Mouse (Mus musculus): Measurements from ENCODE around the gene Prkg1.
A peak's percentile ranks its signal among the peaks of the same experiment; 100 is the strongest.

Gene Prkg1

DNA sequence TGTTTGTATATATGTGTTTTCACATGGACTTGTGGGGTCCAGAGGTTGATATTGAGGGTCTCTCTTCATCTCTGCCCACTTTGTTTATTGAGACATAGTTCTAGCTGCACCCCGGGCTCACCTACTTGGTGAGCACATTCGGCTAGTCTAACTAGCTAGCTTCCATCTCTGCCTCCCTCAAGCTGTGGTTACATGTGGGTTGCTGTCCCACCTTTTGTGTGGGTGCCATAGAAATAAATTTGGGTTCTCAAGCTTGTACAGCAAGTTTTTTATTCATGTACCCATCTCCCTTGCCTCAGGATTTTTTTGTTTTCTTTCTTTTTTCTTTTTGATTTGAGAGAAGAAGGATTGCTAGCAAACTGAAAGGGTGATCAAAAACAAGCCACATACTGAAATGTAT is 617.4 kb downstream of the Prkg1 start:
- no peak for DNase-seq (ENCODE audit: low spot score)

DNA sequence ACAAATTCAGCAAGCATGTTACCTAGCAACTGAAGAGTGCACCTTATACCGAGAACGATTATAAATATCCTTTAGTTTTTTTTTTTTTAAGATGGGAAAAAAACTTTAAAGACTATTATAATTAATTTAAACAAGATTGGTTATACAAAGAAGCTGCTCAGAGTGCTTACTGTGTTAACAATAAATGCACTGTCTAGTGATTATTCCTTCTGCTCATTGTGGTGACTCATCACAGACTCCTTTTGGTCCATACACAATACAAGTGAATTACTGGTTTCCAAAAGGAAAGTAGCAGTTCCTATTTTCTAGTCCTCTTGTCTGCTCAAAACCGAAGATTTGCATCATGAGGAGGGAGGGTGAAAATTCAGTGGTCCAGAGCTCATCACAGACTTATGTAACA is 618.7 kb downstream of the Prkg1 start:
- no peak for DNase-seq (ENCODE audit: low spot score)

DNA sequence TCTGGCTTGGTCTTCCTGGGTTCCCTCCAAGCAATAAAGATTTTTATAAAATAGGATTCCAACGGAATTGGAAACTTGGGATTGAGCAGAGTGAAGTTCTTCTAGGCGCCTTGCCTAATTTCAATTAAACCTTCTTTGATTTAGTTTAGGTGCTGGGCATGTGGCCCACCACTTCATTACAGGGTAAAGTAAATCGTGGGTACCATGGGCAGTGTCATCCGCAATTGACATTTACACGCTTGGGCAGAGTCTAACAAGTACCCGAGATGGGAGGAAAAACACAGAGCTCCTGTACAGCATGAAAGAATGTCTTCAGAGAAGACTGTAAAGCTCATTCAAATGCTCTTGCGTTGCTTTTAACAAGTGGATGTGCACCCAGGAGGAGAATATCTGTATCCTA is 622.9 kb downstream of the Prkg1 start:
- no peak for DNase-seq (ENCODE audit: low spot score)

DNA sequence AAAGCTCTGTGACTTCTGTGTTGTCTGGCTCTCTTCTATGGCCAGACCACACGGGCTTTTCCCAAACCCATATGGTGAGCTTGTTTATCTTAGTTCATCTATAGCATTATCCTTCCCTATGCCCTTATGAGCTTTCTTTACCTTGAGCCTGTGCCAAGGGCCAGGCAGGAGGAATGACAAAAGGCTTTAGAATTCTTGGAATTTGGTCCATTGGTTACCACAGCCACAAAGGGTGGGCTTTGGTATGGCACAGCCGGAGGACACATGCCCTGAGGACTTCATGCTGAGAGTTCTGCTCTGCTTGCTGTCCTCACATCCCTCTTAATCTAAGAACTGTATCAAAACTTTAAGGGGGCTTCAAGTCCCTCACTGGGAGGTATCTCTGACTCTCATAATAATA is 628.5 kb downstream of the Prkg1 start:
- no peak for DNase-seq (ENCODE audit: low spot score)

DNA sequence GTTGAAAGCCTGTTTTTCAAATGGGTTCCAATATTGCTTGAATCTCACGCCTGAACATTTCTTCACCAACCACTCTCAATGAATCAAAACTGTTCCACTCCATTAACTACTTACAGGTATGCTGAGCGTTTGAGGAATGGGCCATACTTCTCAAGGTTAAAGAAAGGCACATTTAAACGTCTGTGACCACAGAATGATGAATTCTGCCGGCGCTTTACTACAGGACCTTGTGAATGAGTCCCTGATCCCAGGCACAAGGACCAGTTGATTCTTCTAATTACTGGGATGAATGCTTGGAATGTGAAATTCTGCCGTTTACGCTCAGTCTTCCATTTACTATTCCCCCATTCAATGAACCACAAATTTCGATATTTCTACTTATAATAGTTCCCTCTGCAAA is 632.2 kb downstream of the Prkg1 start:
- no peak for DNase-seq (ENCODE audit: low spot score)

DNA sequence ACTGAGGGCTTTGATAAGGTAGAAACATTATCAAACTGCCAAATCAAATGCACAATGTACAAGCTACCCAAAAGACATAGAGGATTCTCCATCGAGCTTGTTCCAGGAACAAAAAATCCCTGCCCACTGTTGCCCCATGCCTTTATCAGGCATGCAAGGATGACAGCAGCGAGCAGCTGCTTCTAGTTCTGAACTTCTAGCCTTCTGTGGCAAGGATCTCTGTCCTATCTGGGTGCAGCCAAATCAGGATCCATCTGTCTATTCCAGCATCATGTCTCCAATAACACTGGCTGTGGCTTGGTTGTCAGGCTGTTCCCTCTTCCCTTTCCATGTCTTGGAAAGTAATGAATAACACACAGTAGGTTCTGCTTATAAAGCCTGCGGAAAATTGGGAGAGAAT is 640.2 kb downstream of the Prkg1 start:
- DNase-seq (ENCODE audit: low spot score): no peak

DNA sequence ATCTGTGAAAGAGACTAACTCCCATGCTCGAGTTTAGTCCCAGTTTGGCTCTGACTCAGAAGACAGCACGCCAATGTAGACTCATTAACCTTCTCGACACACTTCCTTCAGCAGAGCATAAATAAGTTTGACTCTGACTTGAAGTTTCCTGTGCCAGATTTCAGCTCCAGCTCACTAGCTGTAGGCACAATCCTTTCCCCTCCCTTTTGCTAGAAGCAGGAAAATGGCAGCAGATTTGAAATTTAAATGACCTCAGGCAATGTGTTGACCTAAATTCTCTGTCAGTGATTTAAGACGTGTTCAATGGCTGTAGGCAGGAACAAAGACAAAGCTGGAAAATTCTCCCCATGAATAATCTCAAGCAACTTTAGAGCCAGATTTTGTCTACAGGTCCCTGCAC is 650.1 kb downstream of the Prkg1 start:
- DNase-seq (ENCODE audit: low spot score): no peak

DNA sequence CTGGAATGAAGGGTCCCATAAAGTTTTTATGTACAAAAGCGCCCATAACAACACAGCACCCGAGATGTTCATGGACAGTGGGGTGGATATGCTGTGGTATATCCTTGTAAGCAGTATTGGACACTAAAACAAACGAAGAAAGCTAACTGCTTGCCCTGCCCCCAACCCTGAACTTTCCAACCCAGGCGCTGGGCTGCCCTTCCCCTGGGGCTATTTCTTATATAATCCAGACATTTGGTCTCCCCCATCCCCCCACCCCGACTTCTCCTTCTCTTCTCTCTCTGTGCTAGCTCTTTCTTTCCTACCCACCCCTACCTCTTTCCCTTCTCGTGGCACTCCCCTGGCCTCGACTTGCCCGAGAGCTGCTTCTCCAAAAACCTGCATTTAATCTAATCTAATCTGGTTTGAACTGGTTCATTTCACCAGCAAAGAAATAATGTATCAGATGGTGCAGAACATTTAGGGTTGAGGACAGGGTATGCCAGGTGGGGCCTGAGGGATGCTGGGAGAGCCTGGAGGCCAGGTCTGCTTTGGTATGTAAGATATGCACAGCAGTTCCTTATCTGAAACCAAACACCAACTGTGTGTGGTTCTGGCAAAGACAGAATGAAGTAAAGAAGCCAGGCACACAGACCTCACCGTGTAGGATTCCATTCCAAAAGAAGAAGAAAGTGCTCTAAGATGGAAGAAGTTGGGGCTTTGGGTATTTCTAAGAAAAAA is 657.8 kb downstream of the Prkg1 start:
- no peak for DNase-seq (ENCODE audit: low spot score)

DNA sequence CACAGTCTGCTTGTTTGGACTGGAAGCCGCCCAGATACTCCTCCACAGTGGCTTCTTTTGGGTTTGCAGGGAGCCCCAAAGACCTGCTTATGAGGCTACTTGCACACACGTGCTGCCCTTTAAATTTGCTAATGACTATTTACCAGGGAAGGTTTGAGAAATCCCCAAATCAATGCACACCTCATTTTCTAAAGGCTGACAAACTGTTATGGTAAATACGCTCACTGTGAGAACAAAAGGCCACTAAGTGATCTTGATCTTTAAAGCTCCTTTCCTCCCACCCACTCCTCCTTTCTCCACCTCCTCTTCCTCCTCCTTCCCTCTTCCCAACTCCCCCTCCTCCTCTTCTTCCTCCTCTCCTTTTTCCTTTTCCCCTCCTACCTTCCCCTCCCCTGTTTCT is 658.8 kb downstream of the Prkg1 start:
- DNase-seq (ENCODE audit: low spot score): no peak

DNA sequence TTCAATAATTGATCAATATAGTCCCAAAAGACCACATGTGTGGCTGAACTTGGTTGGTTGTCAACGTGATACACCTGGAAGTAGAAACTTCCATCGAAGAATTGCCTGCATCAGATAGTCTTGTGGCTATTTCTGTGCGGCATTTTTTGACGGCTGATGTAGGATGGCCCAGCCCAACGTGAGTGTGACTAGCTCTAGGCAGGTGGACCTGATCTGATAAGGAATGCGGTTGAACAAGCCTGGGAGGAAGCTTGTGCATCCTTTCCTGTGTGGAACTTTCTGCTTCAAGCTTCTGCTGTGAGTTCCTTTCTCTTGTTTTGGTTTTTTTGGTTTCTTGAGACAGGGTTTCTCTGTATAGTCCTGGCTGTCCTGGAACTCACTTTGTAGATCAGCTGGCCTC is 660.1 kb downstream of the Prkg1 start:
- no peak for DNase-seq (ENCODE audit: low spot score)

DNA sequence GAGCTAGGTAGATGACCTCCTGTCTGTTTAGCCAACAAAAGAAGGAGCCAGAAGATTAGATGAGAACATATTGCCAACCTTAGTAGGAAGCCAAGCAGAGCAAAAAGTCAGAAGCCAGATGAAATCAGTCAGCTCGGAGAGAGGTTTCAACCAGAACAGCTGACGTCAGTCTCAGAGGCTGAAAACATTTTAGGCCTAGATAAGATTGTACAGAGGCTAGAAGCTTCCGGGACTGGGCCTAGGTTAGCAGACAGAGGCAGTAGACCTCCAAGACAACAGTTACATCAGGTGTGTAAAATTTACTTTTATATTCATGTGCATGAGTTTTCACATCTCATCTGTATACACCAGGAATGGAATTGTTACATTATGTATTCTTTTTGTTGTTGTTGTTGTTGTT is 665.5 kb downstream of the Prkg1 start:
- no peak for DNase-seq (ENCODE audit: low spot score)

DNA sequence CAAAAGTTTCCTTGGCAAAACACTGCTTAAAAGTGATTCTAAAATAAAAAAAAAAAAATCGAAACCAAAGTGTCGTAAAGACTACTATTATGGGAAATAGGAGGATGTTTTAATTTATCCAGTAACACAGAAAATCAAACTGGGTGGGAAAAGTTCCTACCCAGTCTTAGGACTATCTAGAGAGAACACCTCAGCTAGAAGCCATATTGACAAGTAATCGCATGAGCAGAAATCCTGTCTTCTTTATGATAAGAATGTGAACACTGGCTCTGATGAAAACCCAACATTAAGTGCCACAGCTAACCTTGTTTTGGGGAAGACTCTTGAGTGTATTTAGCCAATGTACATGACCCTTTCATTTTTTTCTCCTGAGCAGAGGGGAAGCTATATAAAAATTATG is 667.0 kb downstream of the Prkg1 start:
- DNase-seq (ENCODE audit: low spot score): no peak

DNA sequence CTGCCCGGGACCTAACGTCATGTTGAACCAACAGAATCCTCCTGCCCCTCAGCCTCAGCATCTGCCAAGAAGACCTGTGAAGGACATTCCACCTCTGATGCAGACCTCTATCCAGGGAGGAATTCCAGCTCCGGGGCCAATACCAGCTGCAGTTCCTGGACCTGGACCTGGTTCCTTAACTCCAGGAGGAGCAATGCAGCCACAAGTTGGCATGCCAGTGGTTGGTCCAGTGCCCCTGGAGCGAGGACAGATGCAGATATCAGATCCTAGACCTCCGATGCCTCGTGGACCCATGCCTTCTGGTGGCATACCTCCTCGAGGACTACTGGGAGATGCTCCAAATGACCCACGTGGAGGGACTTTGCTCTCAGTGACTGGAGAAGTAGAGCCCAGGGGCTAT is 681.1 kb downstream of the Prkg1 start:
- no peak for DNase-seq (ENCODE audit: low spot score)

DNA sequence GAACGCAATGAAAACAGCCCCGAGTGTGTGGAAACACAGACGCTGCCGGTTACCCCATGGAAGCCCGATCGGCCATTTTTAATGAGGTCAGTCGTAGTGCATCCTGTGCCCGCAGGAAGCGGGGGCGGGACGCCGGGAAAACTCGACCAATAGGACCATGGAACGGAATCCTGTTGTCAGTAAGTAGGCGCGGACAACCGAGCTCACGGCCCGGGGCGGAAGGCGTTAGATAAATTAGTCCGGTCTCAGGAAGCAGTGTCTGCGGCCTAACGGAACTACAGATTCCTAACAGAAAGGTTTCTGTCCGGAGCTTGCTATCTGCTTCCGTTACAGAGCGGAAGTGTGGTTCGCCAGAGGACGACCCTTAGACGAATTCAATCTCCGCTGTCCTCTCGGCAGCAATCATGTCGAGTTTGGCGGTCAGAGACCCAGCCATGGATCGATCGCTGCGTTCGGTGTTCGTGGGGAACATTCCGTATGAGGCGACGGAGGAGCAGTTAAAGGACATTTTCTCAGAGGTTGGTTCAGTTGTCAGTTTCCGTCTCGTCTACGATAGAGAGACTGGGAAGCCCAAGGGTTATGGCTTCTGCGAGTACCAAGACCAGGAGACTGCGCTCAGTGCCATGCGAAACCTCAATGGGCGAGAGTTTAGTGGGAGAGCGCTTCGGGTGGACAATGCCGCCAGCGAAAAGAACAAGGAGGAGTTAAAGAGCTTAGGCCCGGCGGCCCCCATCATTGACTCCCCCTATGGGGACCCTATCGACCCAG is 682.0 kb downstream of the Prkg1 start, which contains the start of gene Cstf2t:
Gene Cstf2t, plus strand, starts transcription at position 176 of the 768 bp plus-strand sequence.
- peak; percentile 98 for DNase-seq (ENCODE audit: low spot score)

DNA sequence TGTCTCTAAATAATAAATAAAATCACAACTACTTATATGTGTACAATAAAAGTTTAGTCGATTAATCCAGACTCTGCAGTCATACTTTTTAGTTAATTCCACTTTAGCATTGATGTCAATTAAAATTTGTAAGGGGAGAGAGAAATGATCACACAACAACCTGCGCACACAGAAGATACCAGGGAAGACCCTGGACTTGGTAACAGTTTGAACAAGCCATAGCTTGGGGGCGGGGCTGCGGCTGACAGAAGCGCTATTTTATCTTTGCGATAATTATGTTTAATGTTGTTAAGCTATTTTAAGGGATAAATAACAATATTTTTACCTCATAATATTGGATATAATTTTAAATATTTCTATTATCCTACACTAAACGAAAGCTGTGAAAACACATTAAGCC is 682.6 kb downstream of the Prkg1 start:
- no peak for DNase-seq (ENCODE audit: low spot score)

DNA sequence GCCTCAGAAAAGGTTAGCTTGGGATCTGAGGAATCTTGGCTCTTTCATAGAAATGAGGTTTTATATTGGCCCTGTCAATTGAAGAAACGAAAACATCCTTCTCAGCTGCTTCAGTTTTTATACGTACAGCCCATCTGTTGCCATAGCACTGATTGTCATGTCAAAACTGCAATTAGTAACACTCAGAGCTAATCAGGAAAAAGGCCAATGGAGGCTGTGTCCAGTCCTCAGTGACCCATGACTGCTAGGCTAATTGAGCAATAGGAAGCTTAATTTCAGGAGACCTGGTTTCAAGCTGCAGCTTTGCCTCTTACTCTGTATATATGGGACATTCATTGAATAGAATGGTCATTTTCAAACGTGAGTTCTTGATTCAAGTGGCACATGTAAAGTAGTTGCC is 686.6 kb downstream of the Prkg1 start:
- no peak for DNase-seq (ENCODE audit: low spot score)

DNA sequence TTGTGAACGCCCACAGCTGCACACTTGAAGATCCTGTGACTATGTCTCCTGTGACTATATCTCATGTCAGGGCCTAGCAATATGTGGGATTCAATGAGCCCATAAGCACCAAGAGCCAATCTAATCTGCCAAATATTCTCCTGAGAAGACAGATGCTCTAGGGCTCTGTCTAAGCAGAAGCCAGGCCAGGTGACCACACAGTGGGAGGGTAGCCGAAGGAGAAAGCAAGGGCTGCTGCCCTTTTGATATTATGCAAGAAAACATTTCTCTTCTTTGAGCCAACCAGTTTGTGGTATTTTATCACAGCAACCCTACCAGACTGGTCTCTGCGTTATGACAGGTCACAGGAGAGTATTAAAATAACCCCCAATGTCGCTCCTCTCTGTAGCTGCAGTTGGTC is 688.7 kb downstream of the Prkg1 start:
- no peak for DNase-seq (ENCODE audit: low spot score)

DNA sequence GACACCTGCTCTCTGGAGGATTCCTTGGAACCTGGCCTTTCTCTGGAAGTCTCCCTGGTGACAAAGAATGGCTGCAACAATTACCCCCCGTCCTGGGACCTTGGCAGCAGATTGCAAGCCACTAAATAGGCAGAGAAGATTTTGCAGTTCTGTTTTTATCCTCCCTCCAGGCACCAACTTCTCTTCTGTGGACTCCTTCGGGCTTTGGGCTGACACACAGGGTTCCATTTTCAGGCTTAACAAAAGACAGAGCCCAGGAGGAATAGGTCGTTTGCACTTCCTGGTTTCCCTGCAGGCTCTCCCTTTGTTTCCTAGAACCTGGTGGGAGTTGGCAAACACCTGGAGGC is 690.1 kb downstream of the Prkg1 start:
- no peak for DNase-seq (ENCODE audit: low spot score)

DNA sequence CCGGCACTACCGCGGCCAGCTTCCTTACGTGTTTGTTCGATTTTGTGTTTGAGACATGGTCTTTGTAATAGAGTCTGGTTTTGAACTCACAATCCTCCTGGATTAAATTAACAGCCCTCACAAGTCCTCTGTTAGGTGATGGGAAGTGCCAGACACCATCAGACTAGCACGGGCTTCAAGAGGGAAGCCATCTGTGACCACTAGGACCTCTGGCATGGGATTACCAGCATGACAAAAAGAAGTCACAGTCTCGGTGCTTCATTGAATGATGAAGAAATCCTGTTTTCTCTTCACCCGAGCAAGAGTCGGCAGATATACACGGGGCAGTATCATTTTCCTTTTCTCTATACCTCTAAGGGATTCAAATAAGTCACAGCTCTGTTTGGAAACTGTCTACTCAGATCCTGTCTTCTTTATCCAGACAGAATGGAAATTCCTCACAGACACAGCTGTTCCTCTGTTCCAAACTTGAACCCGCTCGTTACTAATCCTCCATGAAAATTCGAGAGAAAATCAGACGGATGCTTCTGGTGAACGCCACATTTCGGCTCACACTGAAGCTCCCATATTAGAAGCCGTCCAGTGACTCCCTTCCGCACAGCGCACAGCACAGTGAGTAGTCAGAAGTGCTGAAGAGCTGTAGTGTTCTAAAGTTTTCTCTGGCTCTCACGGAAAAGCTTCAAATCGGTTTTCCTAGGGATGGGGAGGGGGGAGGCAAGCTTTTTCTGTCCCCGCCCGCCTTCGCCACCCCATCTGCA is 690.7 kb downstream of the Prkg1 start:
- DNase-seq (ENCODE audit: low spot score): no peak

DNA sequence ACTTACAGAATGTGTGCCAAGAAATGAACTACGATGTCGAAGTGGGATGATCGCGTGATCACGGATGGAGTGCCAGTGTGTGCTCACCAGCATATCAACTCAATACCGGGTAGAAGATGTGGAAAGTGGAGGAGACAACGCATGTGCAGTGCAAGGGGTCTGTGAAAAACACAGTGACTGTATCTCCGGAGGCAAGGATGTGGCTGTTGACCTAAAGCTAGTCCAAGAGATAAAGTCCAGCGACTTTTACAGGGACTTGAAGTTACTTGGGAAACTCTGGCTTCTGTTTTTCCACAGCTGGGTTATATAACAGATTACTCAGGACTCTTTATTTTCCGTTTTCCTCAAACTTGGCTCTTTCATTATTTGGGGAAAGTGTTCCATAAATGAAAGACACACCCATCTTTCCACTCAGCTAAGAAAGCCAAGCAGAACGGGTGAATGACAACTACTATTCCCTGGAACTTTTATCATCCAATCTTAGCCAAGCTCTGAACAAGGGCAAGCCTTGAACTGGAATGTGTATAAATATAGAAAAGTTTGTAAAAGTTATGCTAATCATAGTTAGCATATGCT is 699.5 kb downstream of the Prkg1 start:
- no peak for DNase-seq (ENCODE audit: low spot score)

DNA sequence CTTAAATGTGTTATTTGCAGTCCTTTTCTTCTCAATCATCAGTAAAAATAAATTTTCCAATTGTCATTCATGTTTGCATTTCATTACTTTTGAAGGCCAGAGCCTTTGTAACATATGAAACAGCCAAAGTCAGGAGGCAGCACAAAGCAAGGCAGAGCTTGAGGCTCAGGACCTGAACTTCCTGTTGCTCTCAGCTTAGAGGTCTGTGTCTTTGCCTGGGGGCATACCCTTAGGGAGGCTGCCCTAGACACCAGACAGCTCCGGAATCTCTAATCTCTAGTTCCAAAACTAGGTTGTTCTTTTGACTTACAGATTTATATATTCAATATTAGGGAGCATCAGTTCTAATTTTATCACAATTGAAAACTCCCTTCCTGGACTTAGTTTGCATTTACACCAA is 700.1 kb downstream of the Prkg1 start:
- DNase-seq (ENCODE audit: low spot score): no peak

DNA sequence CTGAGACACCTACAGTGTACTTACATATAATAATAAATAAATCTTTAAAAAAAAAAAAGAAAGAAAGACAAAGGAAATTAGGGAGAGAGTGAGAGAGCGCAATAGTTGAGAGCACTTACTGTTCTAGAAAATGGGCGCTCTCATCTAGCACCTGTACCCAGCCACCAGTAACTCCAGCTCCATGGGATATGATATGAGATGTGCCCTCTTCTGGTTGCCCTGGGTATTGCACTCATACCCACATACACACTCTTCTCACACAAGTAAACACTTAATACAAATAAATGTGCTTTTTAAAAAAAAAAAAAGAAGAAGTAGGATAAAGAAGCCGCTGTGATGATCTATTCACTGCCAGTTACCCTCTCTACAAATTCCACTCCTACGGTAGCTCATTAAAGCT is 718.2 kb downstream of the Prkg1 start:
- no peak for DNase-seq (ENCODE audit: low spot score)

Measured in testis, postnatal 10 days (tissue).